Mouse (Mus musculus): Measurements from ENCODE around the gene Bsph2. TPM values are rescaled to one million over a fixed set of nuclear protein-coding genes. Genes with fewer than 3 reads are reported as not detected.

Gene Bsph2
- polyA plus RNA-seq (2014; fragmentation: Illumina TruSeq; extraction: RNeasy Lipid Tissue Mini Kit (QIAGEN cat#74804); ENCODE audit: low read depth, low replicate concordance): not detected

GRCm38 (mm10) chr7:13570967-13571366 is at the start of gene Bsph2:
Gene Bsph2, minus strand, starts transcription at chr7:13571067.

Other genes with a start within 250 kb of the Bsph2 start
- gene Pla2g4c, start 246.4 kb downstream of the Bsph2 start, polyA plus RNA-seq (2014; fragmentation: Illumina TruSeq; extraction: RNeasy Lipid Tissue Mini Kit (QIAGEN cat#74804); ENCODE audit: low read depth, low replicate concordance): 3.4 TPM
- not detected for gene Cabp5, start 172.9 kb downstream of the Bsph2 start, polyA plus RNA-seq (2014; fragmentation: Illumina TruSeq; extraction: RNeasy Lipid Tissue Mini Kit (QIAGEN cat#74804); ENCODE audit: low read depth, low replicate concordance)
- not detected for gene Bsph1, start 120.2 kb downstream of the Bsph2 start, polyA plus RNA-seq (2014; fragmentation: Illumina TruSeq; extraction: RNeasy Lipid Tissue Mini Kit (QIAGEN cat#74804); ENCODE audit: low read depth, low replicate concordance)
- not detected for gene Sult2a5, start 52.9 kb upstream of the Bsph2 start, polyA plus RNA-seq (2014; fragmentation: Illumina TruSeq; extraction: RNeasy Lipid Tissue Mini Kit (QIAGEN cat#74804); ENCODE audit: low read depth, low replicate concordance)
- not detected for gene Sult2a2, start 162.4 kb upstream of the Bsph2 start, polyA plus RNA-seq (2014; fragmentation: Illumina TruSeq; extraction: RNeasy Lipid Tissue Mini Kit (QIAGEN cat#74804); ENCODE audit: low read depth, low replicate concordance)

All from sigmoid colon, adult 10 weeks (tissue).